In the genomic region with DNA sequence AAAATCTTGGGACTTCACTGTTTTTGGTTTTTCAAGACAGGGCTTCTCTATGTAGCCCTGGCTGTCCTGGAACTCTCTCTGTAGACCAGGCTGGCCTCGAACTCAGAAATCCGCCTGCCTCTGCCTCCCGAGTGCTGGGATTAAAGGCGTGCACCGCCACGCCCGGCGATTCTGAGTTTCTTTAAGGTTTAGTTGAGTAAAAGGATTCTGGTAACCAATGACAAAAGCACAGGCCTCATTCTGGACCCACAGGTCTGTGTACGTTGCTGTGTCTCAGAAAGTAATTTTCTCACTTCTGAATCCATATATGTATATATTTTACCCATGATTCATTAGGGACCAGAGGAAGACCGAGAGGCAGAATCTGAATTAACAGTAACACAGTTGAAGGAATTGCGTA, we compare ENCODE assay signal across 8 mouse cellular contexts. TPM values are rescaled to one million over a fixed set of nuclear protein-coding genes. Genes with fewer than 3 reads are reported as not detected.
DNase-seq lines count a peak whose midpoint lies in the region; ATAC-seq and TF ChIP-seq lines count a peak whose summit lies in the region.
"Not testable (repeated sequence)": the region's sequence is repeated elsewhere in the genome, so short reads cannot be mapped to it uniquely, and the experiment has no call there.

TSS of gene Supt7l (minus strand) at position 101 of the 400 bp plus-strand sequence.

- WGBS in embryonic facial prominence, embryonic 11.5 days, result 79% methylated on average over 11 of the region's 11 CpGs
- WGBS in limb, embryonic 15.5 days, result 82% methylated on average over 11 of the region's 11 CpGs
- WGBS in midbrain, embryonic 11.5 days, result 78% methylated on average over 11 of the region's 11 CpGs
- WGBS in stomach, embryonic 16.5 days, result 73% methylated on average over 11 of the region's 11 CpGs

- not testable (repeated sequence) for ATAC-seq in G1E (ENCODE audit: extremely low read depth, insufficient number of reproducible peaks, low FRiP score, poor library complexity, severe bottlenecking); embryonic facial prominence, embryonic 11.5 days (replicated peaks; ENCODE audit: insufficient number of reproducible peaks, low FRiP score, low TSS enrichment, low read depth); hematopoietic stem cell, adult 5-6 weeks (replicated peaks in 1 of 2; ENCODE audit: insufficient read depth in 1 of 2, low FRiP score in 2 of 2, low TSS enrichment in 1 of 2, low read depth in 1 of 2, poor library complexity in 2 of 2, severe bottlenecking in 2 of 2); limb, embryonic 15.5 days (ENCODE audit: insufficient number of reproducible peaks, low FRiP score, low TSS enrichment, low read depth); midbrain, embryonic 11.5 days (ENCODE audit: low FRiP score); stomach, embryonic 16.5 days (ENCODE audit: insufficient read depth, low FRiP score)

- H3K4me1 ChIP-seq in G1E (ENCODE audit: insufficient read depth, low read depth, low read length), result peaks cover 34% of the 10 kb centered on the region
- not testable (repeated sequence) for H3K4me1 ChIP-seq in embryonic facial prominence, embryonic 11.5 days (ENCODE audit: control insufficient read depth, insufficient read depth, low read length); midbrain, embryonic 11.5 days (ENCODE audit: control insufficient read depth, insufficient read depth, low read length)
- peaks cover 21% of the 10 kb centered on the region for H3K4me1 ChIP-seq in limb, embryonic 15.5 days
- H3K4me1 ChIP-seq in stomach, embryonic 16.5 days (ENCODE audit: control insufficient read depth, insufficient read depth, low read length), result peaks cover 10% of the 10 kb centered on the region

- peak within 1 kb of the TSS; percentile 87 for H3K4me2 ChIP-seq in embryonic facial prominence, embryonic 11.5 days (ENCODE audit: low read depth, low read length)
- H3K4me2 ChIP-seq in limb, embryonic 15.5 days, result peak within 1 kb of the TSS; percentile 93
- peak within 1 kb of the TSS; percentile 97 for H3K4me2 ChIP-seq in midbrain, embryonic 11.5 days
- H3K4me2 ChIP-seq in stomach, embryonic 16.5 days (ENCODE audit: low read depth, low read length), result peak within 1 kb of the TSS; percentile 88

- H3K36me3 ChIP-seq in G1E (replicated peaks), result peaks cover 59% of the 10 kb centered on the region
- H3K36me3 ChIP-seq in embryonic facial prominence, embryonic 11.5 days (replicated peaks; ENCODE audit: control insufficient read depth, insufficient read depth, low read depth, low read length); midbrain, embryonic 11.5 days (ENCODE audit: control insufficient read depth, insufficient read depth, low read length); stomach, embryonic 16.5 days (ENCODE audit: control insufficient read depth, insufficient read depth, low read length): not testable (repeated sequence)
- H3K36me3 ChIP-seq in limb, embryonic 15.5 days, result peaks cover 38% of the 10 kb centered on the region

- peak within 1 kb of the TSS; percentile 78 for H3K9ac ChIP-seq in embryonic facial prominence, embryonic 11.5 days (replicated peaks; ENCODE audit: low read length)
- peak within 1 kb of the TSS; percentile 85 for H3K9ac ChIP-seq in limb, embryonic 15.5 days
- H3K9ac ChIP-seq in midbrain, embryonic 11.5 days (ENCODE audit: low read length), result peak within 1 kb of the TSS; percentile 89
- peak within 1 kb of the TSS; percentile 93 for H3K9ac ChIP-seq in stomach, embryonic 16.5 days (ENCODE audit: low read length)

- H3K4me3 ChIP-seq in G1E (ENCODE audit: low read depth, low read length), result peak within 1 kb of the TSS; percentile 98
- peak within 1 kb of the TSS; percentile 93 for H3K4me3 ChIP-seq in embryonic facial prominence, embryonic 11.5 days (ENCODE audit: low read depth, low read length)
- peak within 1 kb of the TSS; percentile 98 for H3K4me3 ChIP-seq in limb, embryonic 15.5 days
- peak within 1 kb of the TSS; percentile 87 for H3K4me3 ChIP-seq in midbrain, embryonic 11.5 days (ENCODE audit: low read depth, low read length)
- peak within 1 kb of the TSS; percentile 95 for H3K4me3 ChIP-seq in stomach, embryonic 16.5 days (replicated peaks; ENCODE audit: low read length)

- not testable (repeated sequence) for TF ChIP-seq CTCF in G1E (IDR thresholded peaks at IDR 0.05; ENCODE audit: low read depth, low read length)

- not testable (repeated sequence) for H3K9me3 ChIP-seq in G1E (replicated peaks); embryonic facial prominence, embryonic 11.5 days (replicated peaks; ENCODE audit: control insufficient read depth, low read length); limb, embryonic 15.5 days; midbrain, embryonic 11.5 days (ENCODE audit: control insufficient read depth, low read length); stomach, embryonic 16.5 days (replicated peaks; ENCODE audit: control insufficient read depth, low read length)

- DNase-seq in G1E (ENCODE audit: low spot score); embryonic facial prominence, embryonic 11.5 days (ENCODE audit: low spot score); gastrocnemius, postnatal 10 days; layer of hippocampus, adult 18-20 months (ENCODE audit: low spot score in 2 of 2); midbrain, embryonic 11.5 days (ENCODE audit: low spot score, missing footprints): not testable (repeated sequence)

- H3K27me3 ChIP-seq in G1E (ENCODE audit: insufficient read depth, low read length); embryonic facial prominence, embryonic 11.5 days (ENCODE audit: control insufficient read depth, insufficient read depth, low read length); limb, embryonic 15.5 days; midbrain, embryonic 11.5 days (ENCODE audit: control insufficient read depth, insufficient read depth, low read length); stomach, embryonic 16.5 days (ENCODE audit: control insufficient read depth, insufficient read depth, low read length): not testable (repeated sequence)

- peak within 1 kb of the TSS; percentile 68; the same call in 1 of the 2 replicates for H3K27ac ChIP-seq in embryonic facial prominence, embryonic 11.5 days (replicated peaks; ENCODE audit: low read depth, low read length)
- peak within 1 kb of the TSS; percentile 88 for H3K27ac ChIP-seq in limb, embryonic 15.5 days
- 0 out of 2 replicates have a peak within 1 kb of the TSS, but pooled peaks have one; percentile 62 for H3K27ac ChIP-seq in midbrain, embryonic 11.5 days (ENCODE audit: low read depth, low read length)
- peak within 1 kb of the TSS; percentile 90; the same call in 1 of the 2 replicates for H3K27ac ChIP-seq in stomach, embryonic 16.5 days (ENCODE audit: low read length)

RNA-seq across cellular contexts. Expression of gene Supt7l, which starts in this region (rescaled TPM):
- 32.4 and 37.8 TPM in 2 replicates for total RNA-seq in G1E (2014; fragmentation: Nextera tagmentation)
- 26.1 and 30.0 TPM in 2 replicates for total RNA-seq in G1E (2017)
- 7.4 and 13.1 TPM in 2 replicates for polyA plus RNA-seq in G1E (2012)
- polyA plus RNA-seq in embryonic facial prominence, embryonic 11.5 days (2014; fragmentation: Nextera tagmentation; extraction: Ambion mirVana), result 17.8 and 18.8 TPM in 2 replicates
- total RNA-seq in gastrocnemius, postnatal 10 days (2021), result 10 to 100 TPM; 10.7 to 11.9 TPM
- 26.2 and 29.2 TPM in 2 replicates for total RNA-seq in hematopoietic stem cell, adult 5-6 weeks (2017)
- total RNA-seq in layer of hippocampus, adult 18-20 months (2021), result 10 to 100 TPM; 17.8 to 19.8 TPM
- polyA plus RNA-seq in limb, embryonic 15.5 days (2015; fragmentation: Nextera tagmentation; extraction: Ambion mirVana), result 21.8 and 23.3 TPM in 2 replicates
- 19.2 and 21.4 TPM in 2 replicates for polyA plus RNA-seq in midbrain, embryonic 11.5 days (2014; fragmentation: Nextera tagmentation; extraction: Ambion mirVana)
- 18.3 and 21.9 TPM in 2 replicates for polyA plus RNA-seq in stomach, embryonic 16.5 days (2015; fragmentation: Nextera tagmentation; extraction: Ambion mirVana)
